Mouse (Mus musculus): Measurements from ENCODE around the gene Jakmip3.

DNA sequence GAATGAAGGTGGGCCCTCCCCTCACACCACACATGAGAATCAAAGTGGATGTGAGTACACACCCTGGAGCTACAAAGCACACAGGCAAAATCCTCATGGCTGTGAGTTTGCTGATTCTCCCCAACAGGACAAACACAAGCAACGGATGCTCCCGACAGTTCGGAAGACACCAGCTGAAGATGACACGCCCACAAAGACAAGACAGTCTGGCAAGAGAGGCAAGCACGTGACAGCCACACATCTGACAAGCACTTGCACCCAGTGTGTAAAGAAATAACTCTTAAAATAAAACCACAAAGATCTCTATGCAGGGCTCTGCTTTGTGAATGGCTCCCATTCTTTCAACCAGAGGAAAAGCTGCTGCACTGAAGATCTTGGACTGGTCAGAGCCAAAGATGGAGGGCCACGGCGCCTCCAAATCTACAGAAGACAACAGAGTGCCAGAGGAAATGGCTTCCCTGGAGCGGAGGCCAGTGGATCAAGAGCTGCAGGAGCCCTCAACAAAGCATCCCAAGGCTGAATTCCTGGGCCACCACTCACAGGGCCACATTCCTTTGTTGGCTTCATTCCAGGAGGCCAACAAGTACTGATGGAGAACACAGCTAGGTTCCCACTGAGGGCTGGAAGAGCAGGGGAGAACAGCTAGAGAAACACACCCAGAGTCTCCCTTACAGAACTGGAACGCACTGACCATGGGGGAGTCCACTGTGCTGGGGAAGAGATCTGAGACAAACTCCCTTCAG is 167.5 kb downstream of the Jakmip3 start:
- TF ChIP-seq ZC3H11A (IDR thresholded peaks at IDR 0.05; ENCODE audit: borderline replicate concordance, low read depth, low read length) (no peak), MAFK (IDR thresholded peaks at IDR 0.05; ENCODE audit: insufficient read depth, low read depth, low read length) (no peak), ZNF384 (IDR thresholded peaks at IDR 0.05; ENCODE audit: low read depth, low read length) (no peak), CHD2 (IDR thresholded peaks at IDR 0.05; ENCODE audit: low read depth, low read length) (no peak)
